Mouse (Mus musculus) ES-E14 (cell line): ENCODE measurements around the gene Eral1.

Experiments
- CHD2 ChIP-seq: IDR thresholded peaks from 2 replicates; pipeline ENCODE4 v1.6.1; 2014; ENCODE audit warnings: mild to moderate bottlenecking, low read depth, low read length, inconsistent platforms
- HCFC1 ChIP-seq: IDR thresholded peaks from 2 replicates; pipeline ENCODE4 v1.6.1; 2012; ENCODE audit warnings: low read length, inconsistent platforms, borderline replicate concordance; ENCODE audit not compliant: insufficient read depth
- MAFK ChIP-seq: IDR thresholded peaks from 2 replicates; pipeline ENCODE4 v1.6.1; 2014; ENCODE audit warnings: mild to moderate bottlenecking, low read depth, low read length, inconsistent platforms; ENCODE audit not compliant: insufficient read depth
- ZC3H11A ChIP-seq: IDR thresholded peaks from 2 replicates; pipeline ENCODE4 v1.6.1; 2012; ENCODE audit warnings: low read depth, mild to moderate bottlenecking, inconsistent platforms, low read length, borderline replicate concordance
- ZNF384 ChIP-seq: IDR thresholded peaks from 2 replicates; pipeline ENCODE4 v1.6.1; 2012; ENCODE audit warnings: low read depth, low read length, inconsistent platforms

DNA sequence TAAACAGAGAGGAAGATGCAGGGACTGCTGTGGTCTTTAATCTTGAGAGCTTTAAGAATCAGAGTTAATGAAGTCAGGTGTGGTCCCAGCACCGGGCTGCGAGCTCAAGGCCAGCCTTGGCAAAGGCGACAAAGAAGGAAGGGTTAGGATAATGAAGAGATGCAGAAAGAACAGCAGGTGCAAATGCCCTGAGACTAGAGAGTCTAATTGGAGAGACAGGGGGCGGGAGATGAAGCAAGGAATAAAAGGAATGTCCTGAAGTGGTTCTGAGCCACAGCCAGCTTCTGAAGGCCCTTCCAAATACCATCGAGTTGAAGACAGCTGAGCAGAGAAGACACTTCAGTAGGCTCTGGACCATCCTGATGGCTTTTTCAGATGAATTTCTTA, 47.4 kb downstream of the Eral1 start:
- no peak for TF ChIP-seq ZC3H11A
- TF ChIP-seq MAFK = no peak
- TF ChIP-seq ZNF384 = no peak
- no peak for TF ChIP-seq CHD2
- TF ChIP-seq HCFC1 = peak; percentile 19; the same call in 1 of the 2 replicates
